Mouse (Mus musculus) sigmoid colon, adult 10 weeks (tissue): Measurements from ENCODE around the gene Ccnq. TPM values are rescaled to one million over a fixed set of nuclear protein-coding genes. Genes with fewer than 3 reads are reported as not detected.

ENCODE experiments used
- polyA plus RNA-seq: library from polyadenylated mRNA; stranded (reverse); fragments of 350-450 nt; fragmentation: Illumina TruSeq; extraction: RNeasy Lipid Tissue Mini Kit (QIAGEN cat#74804); gene quantifications from one replicate; pipeline ENCODE4 v1.2.3, GENCODE M21; 2014; ENCODE audit warnings: low read depth, low replicate concordance

Gene Ccnq
- 3.6 TPM for polyA plus RNA-seq

GRCm38 (mm10) chr11:78750885-78751842 lies at the start of gene Ccnq:
Ccnq (minus strand) TSS chr11:78751729.

Other genes with a start within 250 kb of the Ccnq start
- not detected for gene Sebox, start 248.3 kb downstream of the Ccnq start, polyA plus RNA-seq
- 18.7 TPM for gene Tmem199, start 239.6 kb downstream of the Ccnq start, polyA plus RNA-seq
- gene Poldip2, start 239.5 kb downstream of the Ccnq start, polyA plus RNA-seq = 14.1 TPM
- gene Tnfaip1, start 215.4 kb downstream of the Ccnq start, polyA plus RNA-seq = 41.1 TPM
- gene Ift20, start 215.4 kb downstream of the Ccnq start, polyA plus RNA-seq = 45.6 TPM
- gene Tmem97, start 201.0 kb downstream of the Ccnq start, polyA plus RNA-seq = 33.0 TPM
- gene Nlk, start 54.4 kb downstream of the Ccnq start, polyA plus RNA-seq = 39.5 TPM
- 5.2 TPM for gene Lyrm9, start 74.9 kb upstream of the Ccnq start, polyA plus RNA-seq
- not detected for gene Nos2, start 169.1 kb upstream of the Ccnq start, polyA plus RNA-seq
- 20.9 TPM for gene Lgals9, start 233.2 kb upstream of the Ccnq start, polyA plus RNA-seq